Mouse (Mus musculus): ENCODE results near the gene Mapk1.

GRCm38 (mm10) chr16:17049886-17050285 lies 66.7 kb downstream of the Mapk1 start:
- no peak for TF ChIP-seq POLR2A (IDR thresholded peaks at IDR 0.05; ENCODE audit: low read depth, low read length)
- TF ChIP-seq CTCF (IDR thresholded peaks at IDR 0.05; ENCODE audit: extremely low read depth, insufficient read depth, insufficient read length, insufficient replicate concordance): no peak

All from spleen, adult 2 months (tissue).